Mouse (Mus musculus): ENCODE data around the gene Hectd3.

- TF ChIP-seq CTCF (conservative IDR thresholded peaks at IDR 0.05; ENCODE audit: insufficient read depth, insufficient read length, low read depth, low read length) (no peak), POLR2A (IDR thresholded peaks at IDR 0.05; ENCODE audit: low read depth, low read length) (no peak)
These were observed 53.7 kb downstream of the Hectd3 start for GRCm38 (mm10) chr4:117048836-117049235.
